Mouse (Mus musculus) intestine, embryonic 16.5 days (tissue): ENCODE data around the gene Phf12. TPM values are rescaled to one million over a fixed set of nuclear protein-coding genes. Genes with fewer than 3 reads are reported as not detected.
A peak's percentile ranks its signal among the peaks of the same experiment; 100 is the strongest.

Experiments used
- ATAC-seq: fragments of 200-750 bp; cut with Nextera tagmentation; 2 replicates; pipeline ENCODE4 v1.8.0; 2017; ENCODE audit warnings: moderate TSS enrichment, moderate library complexity
- H3K27ac ChIP-seq: fragments of 300-500 bp; sonication (generic); 2 replicates; pipeline ENCODE4 v1.5.1; 2014; ENCODE audit warnings: mild to moderate bottlenecking, low read length
- H3K27me3 ChIP-seq: fragments of 300-500 bp; sonication (generic); replicated peaks from 2 replicates; pipeline ENCODE4 v1.6.1; 2014; ENCODE audit warnings: low read length, control low read depth, mixed read lengths; ENCODE audit not compliant: control insufficient read depth, insufficient read depth
- H3K36me3 ChIP-seq: fragments of 300-500 bp; sonication (generic); 2 replicates; pipeline ENCODE4 v1.6.1; 2014; ENCODE audit warnings: low read length, control low read depth; ENCODE audit not compliant: control insufficient read depth, insufficient read depth
- H3K4me1 ChIP-seq: fragments of 300-500 bp; sonication (generic); 2 replicates; pipeline ENCODE4 v1.6.1; 2014; ENCODE audit warnings: low read length, control low read depth, mixed read lengths; ENCODE audit not compliant: control insufficient read depth, insufficient read depth
- H3K4me2 ChIP-seq: fragments of 300-500 bp; sonication (generic); 2 replicates; pipeline ENCODE4 v1.6.1; 2014; ENCODE audit warnings: low read depth, low read length, control low read depth
- H3K4me3 ChIP-seq: fragments of 300-500 bp; sonication (generic); 2 replicates; pipeline ENCODE4 v1.5.1; 2014; ENCODE audit warnings: mild to moderate bottlenecking, low read length
- H3K9ac ChIP-seq: fragments of 300-500 bp; sonication (generic); 2 replicates; pipeline ENCODE4 v1.6.1; 2014; ENCODE audit warnings: low read depth, low read length
- H3K9me3 ChIP-seq: fragments of 300-500 bp; sonication (generic); 2 replicates; pipeline ENCODE4 v1.6.1; 2016; ENCODE audit warnings: low read length, control low read depth; ENCODE audit not compliant: control insufficient read depth
- WGBS: fragments of 180-500 bp; shearing (Covaris S2); extraction: QIAGEN DNeasy Blood & Tissue Kit; methylation state at CpG from one replicate; pipeline ENCODE4 v1.1.7; 2014; 5-methylcytosine and 5-hydroxymethylcytosine counted together
- polyA plus RNA-seq: library from polyadenylated mRNA; unstranded; fragments of >200 nt; fragmentation: Nextera tagmentation; extraction: Ambion mirVana; gene quantifications from 2 replicates; pipeline ENCODE4 v1.2.1, GENCODE M21; 2015

The Phf12 gene
- polyA plus RNA-seq, 1 experiment from 2014 or later, result 9.4 TPM

DNA sequence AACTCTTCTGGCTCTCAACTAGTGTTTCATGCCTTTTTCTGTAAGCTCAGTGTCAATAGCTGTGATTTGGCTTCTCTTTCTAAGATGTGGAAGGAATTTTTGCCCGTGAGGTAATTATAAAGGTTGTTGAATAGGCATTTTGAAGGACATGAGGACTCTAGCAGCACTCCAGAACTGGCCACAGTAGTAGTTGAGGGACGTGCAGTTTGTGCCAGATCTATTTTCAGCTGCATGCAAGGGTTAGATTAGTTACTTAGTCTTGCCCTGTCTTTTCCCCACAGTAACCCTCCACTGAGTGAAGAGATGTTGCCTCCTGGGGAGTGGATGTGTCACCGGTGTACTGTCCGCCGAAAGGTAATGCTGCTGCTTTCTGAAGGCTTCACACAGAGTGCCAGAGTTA is 23.9 kb downstream of the Phf12 start:
- Histone ChIP-seq H3K27me3 (no peaks in the 10 kb centered on the region), H3K4me3 (no peak overlapping the region), H3K4me2 (no peak overlapping the region), H3K4me1 (no peaks in the 10 kb centered on the region), H3K27ac (no peak overlapping the region), H3K9me3 (no peaks in the 10 kb centered on the region), H3K9ac (no peak overlapping the region), H3K36me3 (peaks cover 19% of the 10 kb centered on the region)
- ATAC-seq, result no peak
- 96% methylated on average over 5 of the region's 5 CpGs for WGBS

DNA sequence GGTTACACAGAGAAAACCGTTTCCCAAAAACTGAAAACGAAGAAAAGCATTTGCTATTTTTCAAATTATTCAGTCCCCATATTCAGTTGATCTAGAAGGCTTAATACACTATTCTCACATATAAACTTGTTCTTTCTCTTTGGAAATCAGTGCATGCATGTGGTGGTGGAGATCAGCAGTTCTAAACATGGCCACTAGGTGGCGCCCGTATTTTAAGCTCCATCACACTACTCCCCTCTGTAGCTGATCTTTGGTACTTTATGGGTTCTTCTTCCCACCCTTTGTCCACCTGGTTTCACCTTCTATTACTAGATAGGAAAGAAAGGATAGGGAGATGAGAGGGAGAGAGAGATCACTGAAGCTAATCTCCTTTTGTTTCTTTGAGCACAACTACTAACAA is 37.1 kb downstream of the Phf12 start:
- Histone ChIP-seq H3K9me3 (no peaks in the 10 kb centered on the region), H3K4me3 (no peak overlapping the region), H3K4me2 (no peak overlapping the region), H3K27me3 (no peaks in the 10 kb centered on the region), H3K36me3 (peaks cover 25% of the 10 kb centered on the region), H3K27ac (no peak overlapping the region), H3K4me1 (no peaks in the 10 kb centered on the region), H3K9ac (no peak overlapping the region)
- peak; percentile 77 for ATAC-seq
- 15% methylated on average over 4 of the region's 4 CpGs for WGBS

DNA sequence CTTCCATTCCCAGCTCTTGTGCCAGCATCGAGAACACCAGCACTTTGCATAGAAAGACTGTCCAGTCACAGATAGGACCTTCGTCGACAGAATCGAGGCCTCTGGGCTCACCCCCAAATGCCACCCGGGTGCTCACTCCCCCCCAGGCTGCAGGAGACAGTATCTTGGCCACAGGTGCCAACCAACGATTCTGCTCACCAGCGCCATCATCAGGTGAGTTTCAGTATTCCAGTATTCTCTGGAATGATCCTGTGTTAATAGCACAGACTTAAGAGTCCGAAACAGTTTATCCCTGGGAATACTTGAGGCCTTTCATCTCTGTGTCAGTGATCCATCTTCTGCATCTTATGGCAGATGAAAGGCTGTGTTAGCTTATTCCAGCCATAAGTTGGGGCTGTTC is 41.1 kb downstream of the Phf12 start:
- Histone ChIP-seq H3K27ac (no peak overlapping the region), H3K27me3 (no peaks in the 10 kb centered on the region), H3K4me2 (no peak overlapping the region), H3K4me1 (no peaks in the 10 kb centered on the region), H3K4me3 (no peak overlapping the region), H3K36me3 (peaks cover 22% of the 10 kb centered on the region), H3K9ac (no peak overlapping the region), H3K9me3 (no peaks in the 10 kb centered on the region)
- ATAC-seq, result no peak
- WGBS, result 83% methylated on average over 8 of the region's 8 CpGs

GRCm38 (mm10) chr11:78029240-78029639 is 46.7 kb downstream of the Phf12 start:
- Histone ChIP-seq H3K4me2 (no peak overlapping the region), H3K9me3 (no peaks in the 10 kb centered on the region), H3K4me1 (peaks cover 11% of the 10 kb centered on the region), H3K27ac (no peak overlapping the region), H3K36me3 (peaks cover 17% of the 10 kb centered on the region), H3K27me3 (no peaks in the 10 kb centered on the region), H3K4me3 (no peak overlapping the region), H3K9ac (no peak overlapping the region)
- no peak for ATAC-seq
- 90% methylated on average over 8 of the region's 8 CpGs for WGBS

DNA sequence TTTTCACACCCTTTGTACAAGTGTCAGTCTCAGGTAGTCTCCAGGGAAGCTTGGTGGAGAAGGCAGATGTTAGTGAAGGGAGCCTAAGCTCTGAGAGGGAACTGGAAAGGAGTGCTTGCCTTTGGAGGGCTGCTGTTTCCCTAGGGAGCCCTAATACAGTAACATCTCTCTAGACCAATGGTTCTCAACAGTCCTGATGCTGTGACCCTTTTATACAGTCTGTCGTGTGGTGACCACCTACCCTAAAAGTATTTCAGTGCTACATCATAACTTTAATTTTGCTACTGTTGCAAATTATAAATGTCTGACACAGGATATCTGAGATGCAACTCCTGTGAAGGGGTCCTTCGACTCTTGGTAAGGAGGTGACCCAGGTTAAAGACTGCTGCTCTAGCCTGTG is 48.0 kb downstream of the Phf12 start:
- Histone ChIP-seq H3K4me2 (no peak overlapping the region), H3K4me3 (no peak overlapping the region), H3K9ac (no peak overlapping the region), H3K9me3 (no peaks in the 10 kb centered on the region), H3K27me3 (no peaks in the 10 kb centered on the region), H3K27ac (no peak overlapping the region), H3K36me3 (peaks cover 14% of the 10 kb centered on the region; the same call in 1 of the 2 replicates), H3K4me1 (peaks cover 11% of the 10 kb centered on the region)
- WGBS, result 70% methylated on average over 2 of the region's 2 CpGs
- ATAC-seq, result no peak

DNA sequence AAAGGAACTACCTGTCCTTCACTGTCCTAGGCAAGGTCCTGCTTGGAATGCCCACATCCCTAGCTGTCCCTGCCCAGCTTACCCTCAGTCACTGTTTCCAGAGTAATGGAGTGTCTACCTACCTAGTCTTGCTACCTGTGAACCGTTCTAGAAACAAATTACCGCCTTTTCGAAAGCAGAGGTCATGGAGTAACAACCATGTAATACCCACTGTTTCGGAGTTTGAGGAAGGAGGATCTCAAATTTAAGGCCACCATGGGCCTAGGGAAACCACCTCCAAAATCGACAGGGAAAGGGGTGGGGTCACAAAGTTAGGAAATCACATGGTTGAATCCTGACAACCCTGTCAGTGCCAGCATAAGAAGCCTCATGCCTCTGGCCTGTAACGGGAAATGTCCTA is 48.8 kb downstream of the Phf12 start:
- peak overlapping the region; percentile 85; the same call in 1 of the 2 replicates for H3K9ac ChIP-seq
- no peaks in the 10 kb centered on the region for H3K27me3 ChIP-seq
- peak overlapping the region; percentile 94 for H3K4me2 ChIP-seq
- H3K27ac ChIP-seq, result no peak overlapping the region
- no peaks in the 10 kb centered on the region for H3K9me3 ChIP-seq
- no peak; the same call in 1 of the 2 replicates for ATAC-seq
- WGBS, result 36% methylated on average over 6 of the region's 6 CpGs
- peak overlapping the region; percentile 73; the same call in 1 of the 2 replicates for H3K4me3 ChIP-seq
- peaks cover 14% of the 10 kb centered on the region; the same call in 1 of the 2 replicates for H3K36me3 ChIP-seq
- peaks cover 11% of the 10 kb centered on the region for H3K4me1 ChIP-seq

DNA sequence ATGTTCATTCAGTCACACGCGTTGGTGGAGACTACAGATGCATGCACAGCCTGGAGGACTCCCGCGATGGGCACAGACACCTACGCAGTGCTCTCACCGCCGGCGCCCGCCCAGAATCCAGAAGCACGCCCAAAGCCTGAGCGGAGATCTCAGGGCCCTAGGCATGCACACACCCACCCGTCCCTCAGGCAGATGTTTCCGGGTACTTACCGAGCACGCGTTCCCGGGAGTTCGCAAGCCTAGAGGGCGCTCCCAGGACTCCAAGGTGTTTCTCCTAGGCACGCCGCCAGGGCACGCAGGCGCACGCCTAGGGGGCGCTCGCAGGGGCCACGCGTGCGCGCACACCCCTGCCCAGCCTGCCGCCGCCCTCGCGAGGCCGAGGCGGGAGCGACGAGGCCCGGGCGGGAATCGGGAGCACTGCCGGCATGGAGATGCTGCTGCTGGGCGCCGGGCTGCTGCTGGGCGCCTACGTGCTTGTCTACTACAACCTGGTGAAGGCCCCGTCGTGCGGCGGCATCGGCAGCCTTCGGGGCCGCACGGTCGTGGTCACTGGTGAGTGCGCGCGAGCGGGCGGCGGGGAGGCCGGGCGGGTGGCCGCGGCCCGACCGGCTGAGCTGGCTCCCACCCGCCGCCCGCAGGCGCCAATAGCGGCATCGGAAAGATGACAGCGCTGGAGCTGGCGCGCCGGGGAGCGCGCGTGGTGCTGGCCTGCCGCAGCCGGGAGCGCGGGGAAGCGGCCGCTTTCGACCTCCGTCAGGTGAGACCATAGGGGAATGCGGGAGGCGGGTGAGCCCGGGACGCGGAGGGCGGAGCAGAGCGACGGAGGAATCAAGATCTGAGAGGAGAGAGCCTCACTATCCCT is 49.6 kb downstream of the Phf12 start, which contains the start of gene Dhrs13:
Gene Dhrs13 (plus strand): TSS at position 334 of the 862 bp plus-strand sequence.
- Histone ChIP-seq H3K27me3 (no peaks in the 10 kb centered on the region), H3K4me3 (peak within 1 kb of the TSS; percentile 73), H3K36me3 (0 out of 2 replicates have a peak, but pooled peaks cover 8% of the 10 kb centered on the region), H3K27ac (peak within 1 kb of the TSS; percentile 74), H3K9me3 (no peaks in the 10 kb centered on the region), H3K4me2 (peak within 1 kb of the TSS; percentile 94), H3K4me1 (peaks cover 12% of the 10 kb centered on the region), H3K9ac (peak within 1 kb of the TSS; percentile 85)
- under 1% methylated on average over 96 of the region's 96 CpGs for WGBS
- ATAC-seq, result peak; percentile 97

DNA sequence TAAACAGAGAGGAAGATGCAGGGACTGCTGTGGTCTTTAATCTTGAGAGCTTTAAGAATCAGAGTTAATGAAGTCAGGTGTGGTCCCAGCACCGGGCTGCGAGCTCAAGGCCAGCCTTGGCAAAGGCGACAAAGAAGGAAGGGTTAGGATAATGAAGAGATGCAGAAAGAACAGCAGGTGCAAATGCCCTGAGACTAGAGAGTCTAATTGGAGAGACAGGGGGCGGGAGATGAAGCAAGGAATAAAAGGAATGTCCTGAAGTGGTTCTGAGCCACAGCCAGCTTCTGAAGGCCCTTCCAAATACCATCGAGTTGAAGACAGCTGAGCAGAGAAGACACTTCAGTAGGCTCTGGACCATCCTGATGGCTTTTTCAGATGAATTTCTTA is 50.2 kb downstream of the Phf12 start:
- H3K9me3 ChIP-seq, result no peaks in the 10 kb centered on the region
- ATAC-seq, result no peak
- H3K4me1 ChIP-seq, result peaks cover 17% of the 10 kb centered on the region
- H3K9ac ChIP-seq, result peak overlapping the region; percentile 85
- H3K36me3 ChIP-seq, result 0 out of 2 replicates have a peak, but pooled peaks cover 6% of the 10 kb centered on the region
- H3K4me3 ChIP-seq, result peak overlapping the region; percentile 73
- H3K27ac ChIP-seq, result no peak overlapping the region
- no peaks in the 10 kb centered on the region for H3K27me3 ChIP-seq
- peak overlapping the region; percentile 94 for H3K4me2 ChIP-seq
- 10% methylated on average over 5 of the region's 5 CpGs for WGBS

DNA sequence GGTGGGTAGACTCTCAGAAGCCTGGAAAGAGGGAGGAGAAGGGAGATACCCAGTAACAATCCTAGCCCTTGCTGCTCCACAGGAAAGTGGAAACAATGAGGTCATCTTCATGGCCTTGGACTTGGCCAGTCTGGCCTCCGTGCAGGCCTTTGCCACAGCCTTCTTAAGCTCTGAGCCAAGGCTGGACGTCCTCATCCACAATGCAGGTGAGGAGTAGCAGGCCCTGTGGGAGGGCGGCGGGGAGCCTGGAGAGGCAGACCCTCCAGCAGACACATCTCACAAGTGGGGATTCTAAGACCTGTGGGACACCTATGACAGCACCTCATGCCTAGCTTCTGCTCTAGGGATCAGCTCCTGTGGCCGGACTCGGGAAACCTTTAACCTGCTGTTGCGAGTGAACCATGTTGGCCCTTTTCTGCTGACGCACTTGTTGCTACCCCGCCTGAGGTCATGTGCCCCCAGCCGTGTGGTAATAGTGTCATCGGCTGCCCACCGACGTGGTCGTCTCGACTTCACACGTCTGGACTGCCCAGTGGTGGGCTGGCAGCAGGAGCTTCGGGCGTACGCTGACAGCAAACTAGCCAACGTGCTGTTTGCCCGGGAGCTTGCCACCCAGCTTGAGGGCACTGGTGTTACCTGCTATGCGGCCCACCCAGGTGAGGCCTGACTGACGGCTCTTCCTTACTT is 51.5 kb downstream of the Phf12 start:
- no peak for ATAC-seq
- no peaks in the 10 kb centered on the region for H3K9me3 ChIP-seq
- no peak overlapping the region for H3K9ac ChIP-seq
- H3K27ac ChIP-seq, result no peak overlapping the region
- H3K27me3 ChIP-seq, result no peaks in the 10 kb centered on the region
- no peak overlapping the region for H3K4me3 ChIP-seq
- no peak overlapping the region for H3K4me2 ChIP-seq
- peaks cover 20% of the 10 kb centered on the region for H3K4me1 ChIP-seq
- H3K36me3 ChIP-seq, result 0 out of 2 replicates have a peak, but pooled peaks cover 3% of the 10 kb centered on the region
- 92% methylated on average over 23 of the region's 23 CpGs for WGBS
